Mouse (Mus musculus): ENCODE data around the gene Acsbg1.

Gene Acsbg1

DNA sequence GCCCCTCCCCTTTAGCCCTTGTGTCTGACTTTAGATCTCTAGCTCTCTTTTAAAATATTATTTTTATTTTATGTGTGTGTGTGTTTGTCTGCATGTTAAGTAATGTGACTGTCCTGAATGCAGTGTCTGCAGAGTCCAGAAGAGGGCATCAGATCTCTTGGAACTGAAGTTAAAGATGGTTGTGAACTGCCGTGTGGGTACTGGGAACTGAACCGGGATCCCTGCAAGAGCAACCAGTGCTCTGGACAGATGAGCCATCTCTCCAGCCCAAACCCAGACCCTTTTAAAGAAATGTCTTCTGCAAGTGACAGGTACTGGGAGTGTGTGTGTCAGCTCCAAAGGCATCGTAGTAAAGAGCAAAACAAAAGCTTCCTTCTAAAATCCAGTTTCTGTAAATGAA, 4.4 kb upstream of the Acsbg1 start:
- DNase-seq, result no peak

DNA sequence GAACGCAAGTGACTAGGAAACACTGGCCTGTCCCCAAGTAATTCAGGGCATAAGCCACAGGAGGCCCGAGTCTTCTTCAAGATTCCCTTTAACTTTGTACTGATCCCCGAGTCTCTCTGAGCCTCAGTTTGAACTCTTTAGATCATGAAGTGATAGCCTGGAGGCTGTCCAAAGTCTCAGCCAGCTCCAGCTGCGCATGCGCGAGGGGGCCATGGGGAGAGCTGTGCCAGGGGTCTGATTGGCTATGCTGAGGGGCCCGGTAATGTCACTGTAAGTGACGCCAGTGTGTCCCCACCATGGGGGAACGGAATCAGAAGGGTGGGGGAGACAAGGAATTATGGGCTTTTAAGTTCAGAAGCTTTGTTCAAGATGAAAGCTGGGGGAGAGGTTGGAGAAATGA, 2.7 kb upstream of the Acsbg1 start:
- no peak for DNase-seq

DNA sequence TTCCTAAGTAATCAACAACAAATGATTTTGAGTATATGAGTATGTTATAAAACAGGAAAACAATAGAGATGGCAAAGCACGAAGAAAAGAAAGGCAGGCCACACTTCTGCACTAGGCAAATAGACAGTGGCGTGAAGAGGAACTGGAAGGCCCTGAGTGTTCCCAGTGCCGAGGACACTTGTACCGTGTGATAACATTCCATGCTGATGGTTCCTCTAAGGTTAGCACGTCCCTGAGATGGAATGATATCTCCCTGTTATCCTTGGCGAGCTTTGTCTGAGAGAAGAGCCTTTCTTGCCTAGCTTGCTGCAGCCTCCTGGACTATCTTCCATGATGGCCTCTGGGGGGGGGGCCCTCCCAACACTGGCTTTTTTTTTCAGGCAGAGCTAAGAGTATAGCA, 2.9 kb downstream of the Acsbg1 start:
- no peak for DNase-seq

GRCm38 (mm10) chr9:54656402-54656801, 5.3 kb downstream of the Acsbg1 start:
- DNase-seq, result no peak

DNA sequence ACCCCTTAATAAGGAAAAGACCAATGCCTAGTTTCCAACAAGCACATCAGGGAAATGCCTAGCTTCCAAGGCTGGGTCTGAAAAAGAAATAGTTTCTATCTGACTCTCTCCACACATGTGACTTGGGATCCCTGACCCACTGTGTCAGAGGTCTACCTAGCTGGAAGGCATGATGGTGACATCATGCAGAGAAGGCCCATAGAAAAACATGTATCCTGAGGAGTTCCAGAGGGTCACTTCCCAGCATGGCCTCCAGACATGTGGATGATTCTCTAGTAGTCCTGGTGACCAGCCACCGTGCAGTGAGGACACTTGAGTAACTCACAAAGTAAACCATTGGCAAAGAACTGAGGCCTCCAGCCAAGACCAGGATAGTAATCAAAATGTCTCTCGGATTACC, 5.8 kb downstream of the Acsbg1 start:
- no peak for DNase-seq

DNA sequence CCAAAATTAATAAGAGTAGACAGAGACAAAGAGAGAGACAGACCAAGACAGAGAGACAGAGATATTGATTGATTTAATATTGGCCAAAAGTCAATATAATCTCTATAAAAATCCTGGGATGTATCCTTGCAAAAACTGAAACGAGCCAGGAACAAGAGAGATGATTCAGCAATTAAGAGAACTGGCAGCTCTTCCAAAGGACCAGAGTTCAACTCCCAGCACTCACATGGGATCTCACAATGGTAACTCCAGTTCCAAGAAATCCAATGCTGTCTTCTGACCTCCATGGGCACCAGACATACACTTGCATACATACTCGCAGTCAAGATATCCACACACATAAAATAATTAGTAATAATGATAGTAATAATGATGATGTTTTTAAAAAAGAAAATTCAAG, 8.9 kb downstream of the Acsbg1 start:
- DNase-seq, result no peak

- DNase-seq, result no peak
These were observed 12.3 kb downstream of the Acsbg1 start for GRCm38 (mm10) chr9:54649360-54649759.

GRCm38 (mm10) chr9:54647456-54647855, 14.2 kb downstream of the Acsbg1 start:
- no peak for DNase-seq

- no peak for DNase-seq
These were observed 15.4 kb downstream of the Acsbg1 start for GRCm38 (mm10) chr9:54646252-54646651.

GRCm38 (mm10) chr9:54645530-54645929, 16.1 kb downstream of the Acsbg1 start:
- DNase-seq, result no peak

DNA sequence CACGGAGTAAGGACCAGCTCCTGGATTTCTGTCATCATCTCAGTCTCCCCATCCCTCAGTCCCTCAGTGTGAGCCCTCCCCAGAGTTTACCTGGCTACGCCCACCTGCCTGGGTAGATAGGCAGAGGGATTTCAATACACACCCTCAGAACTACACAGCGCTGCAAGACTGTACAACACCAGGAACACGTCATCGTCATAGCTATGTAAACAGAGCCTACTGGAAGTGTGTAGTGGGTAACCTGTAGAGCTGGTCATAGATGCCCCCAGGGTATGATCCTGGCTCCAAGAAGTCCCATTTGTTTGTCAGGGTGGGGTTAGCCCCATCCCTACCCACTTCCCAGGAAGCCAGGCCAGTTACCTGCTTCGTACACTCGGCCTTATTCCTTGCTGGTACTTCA, 18.5 kb downstream of the Acsbg1 start:
- no peak for DNase-seq

DNA sequence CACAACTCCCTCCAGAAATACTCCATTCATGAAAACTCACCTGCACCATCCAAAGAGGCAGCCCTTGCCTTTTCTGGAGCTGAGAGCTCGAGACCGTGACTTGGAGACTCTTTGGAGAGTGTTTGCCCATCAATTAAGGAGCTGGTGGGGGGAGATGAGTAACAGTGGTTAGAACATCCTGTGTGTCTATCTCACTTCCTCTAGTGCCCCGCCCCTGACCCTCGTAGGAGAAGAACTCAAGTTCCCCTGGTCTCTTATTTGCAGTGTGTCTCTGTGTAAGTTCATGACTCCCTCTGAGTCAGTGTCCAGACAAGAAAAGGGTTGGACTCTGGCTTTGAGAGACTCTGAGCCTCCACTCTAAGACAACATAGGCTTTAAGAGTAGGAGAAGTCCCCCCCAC, 19.1 kb downstream of the Acsbg1 start:
- DNase-seq, result peak; percentile 47

GRCm38 (mm10) chr9:54642149-54642548, 19.5 kb downstream of the Acsbg1 start:
- DNase-seq, result no peak

DNA sequence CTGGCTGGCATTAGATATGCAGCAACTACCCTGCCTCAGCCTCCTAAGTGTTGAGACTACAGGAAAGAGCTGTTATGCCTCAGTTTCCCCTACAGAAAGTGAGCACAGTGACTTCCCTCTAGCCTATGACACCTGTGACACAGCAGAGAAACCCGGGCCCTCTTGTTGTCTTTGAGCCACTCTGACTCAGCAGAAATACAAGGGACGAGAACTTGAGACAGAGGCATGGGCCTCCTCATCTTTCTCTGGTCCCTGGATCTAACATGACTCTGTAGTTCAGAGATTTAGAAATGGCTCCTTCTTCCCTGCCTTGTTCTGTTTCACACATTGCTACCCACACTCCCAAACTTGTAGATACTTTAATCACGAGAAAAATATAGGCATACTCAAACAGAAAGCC, 20.1 kb downstream of the Acsbg1 start:
- no peak for DNase-seq

GRCm38 (mm10) chr9:54639192-54639591, 22.5 kb downstream of the Acsbg1 start:
- no peak for DNase-seq

DNA sequence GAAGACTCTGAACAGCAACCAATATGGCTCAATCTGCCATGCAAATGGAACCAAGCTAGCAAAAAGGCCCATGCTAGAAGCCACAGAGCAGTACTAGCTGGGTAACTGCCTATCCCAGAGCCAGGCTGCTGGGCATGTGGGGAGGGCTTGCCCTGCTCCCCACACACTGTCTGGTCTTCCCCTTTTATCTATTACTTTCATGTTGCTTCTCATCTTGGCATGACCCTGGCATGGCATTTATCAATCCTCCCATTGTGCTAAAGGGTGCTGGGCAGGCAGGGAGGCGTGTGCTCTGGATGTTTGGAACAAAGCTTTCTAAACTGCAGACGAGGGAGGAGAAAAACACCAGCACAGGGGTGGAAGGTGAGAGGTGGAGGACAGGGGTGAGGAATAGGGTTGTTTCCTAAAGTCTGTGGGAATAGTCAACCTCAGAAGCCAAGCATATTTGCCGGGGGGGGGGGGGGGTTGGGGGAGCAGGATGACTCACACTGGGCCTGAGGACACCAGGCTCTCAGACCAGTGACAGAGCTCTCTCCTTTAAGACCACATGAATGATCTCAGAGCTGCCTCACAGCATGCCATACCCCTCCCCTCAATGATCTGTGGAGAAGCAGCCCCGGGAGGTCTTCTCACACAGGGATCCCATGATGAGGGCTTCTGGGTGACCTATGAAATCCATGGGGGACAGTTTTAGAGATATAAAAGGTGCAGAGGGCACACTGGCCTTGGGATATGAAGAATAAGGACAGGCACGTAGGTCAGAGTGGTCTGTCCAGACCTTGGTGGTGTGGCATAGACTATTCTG, 24.0 kb downstream of the Acsbg1 start:
- no peak for DNase-seq

GRCm38 (mm10) chr9:54633401-54633800, 28.3 kb downstream of the Acsbg1 start:
- DNase-seq, result no peak

DNA sequence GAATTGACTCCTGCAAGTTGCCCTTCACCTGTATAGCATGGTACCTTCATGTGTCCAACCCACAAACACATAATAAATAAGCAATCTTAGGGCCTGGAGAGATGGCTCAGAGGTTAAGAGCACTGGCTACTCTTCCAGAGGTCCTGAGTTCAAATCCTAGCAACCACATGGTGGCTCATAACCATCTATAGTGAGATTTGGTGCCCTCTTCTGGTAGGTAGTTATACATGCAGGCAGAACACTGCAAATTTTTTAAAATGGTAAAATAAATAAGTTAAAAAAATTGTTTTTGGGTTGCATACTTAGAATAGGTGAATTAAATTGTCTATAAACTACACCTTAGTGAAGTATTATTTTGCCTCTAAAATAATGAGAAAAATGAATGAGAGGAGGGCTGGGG, 30.8 kb downstream of the Acsbg1 start:
- no peak for DNase-seq

DNA sequence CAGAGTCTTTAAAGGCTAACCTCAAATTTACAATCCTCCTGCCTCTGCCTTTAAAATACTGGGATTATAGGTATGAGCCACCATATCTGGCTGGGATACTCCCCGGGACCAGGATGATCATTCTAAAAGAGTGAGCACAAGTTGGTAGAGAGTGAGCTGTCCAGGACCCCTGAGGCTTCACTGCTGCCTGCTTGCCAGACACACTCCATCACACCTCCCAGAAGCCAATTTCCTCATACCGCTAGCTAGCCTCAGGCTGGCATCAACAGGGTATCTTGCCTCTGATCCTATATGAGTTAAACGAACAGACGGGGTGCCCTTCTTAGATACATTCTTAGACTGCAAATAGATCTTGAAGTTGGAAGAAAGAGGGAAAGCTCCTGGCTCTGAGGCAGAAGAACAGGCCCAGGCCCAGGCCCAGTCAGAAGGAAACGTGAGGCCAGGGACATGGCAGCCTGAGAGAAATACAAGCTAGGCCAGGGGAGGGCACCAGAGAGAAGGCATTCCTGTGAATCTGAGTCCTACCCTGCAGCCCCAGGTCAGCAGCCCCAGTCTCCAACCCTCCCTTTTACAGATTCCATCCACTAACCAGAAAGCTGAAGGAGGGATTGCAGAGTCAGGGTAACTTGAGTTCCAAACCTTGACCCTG, 31.9 kb downstream of the Acsbg1 start:
- DNase-seq, result no peak

GRCm38 (mm10) chr9:54628752-54629151, 32.9 kb downstream of the Acsbg1 start:
- DNase-seq, result no peak

DNA sequence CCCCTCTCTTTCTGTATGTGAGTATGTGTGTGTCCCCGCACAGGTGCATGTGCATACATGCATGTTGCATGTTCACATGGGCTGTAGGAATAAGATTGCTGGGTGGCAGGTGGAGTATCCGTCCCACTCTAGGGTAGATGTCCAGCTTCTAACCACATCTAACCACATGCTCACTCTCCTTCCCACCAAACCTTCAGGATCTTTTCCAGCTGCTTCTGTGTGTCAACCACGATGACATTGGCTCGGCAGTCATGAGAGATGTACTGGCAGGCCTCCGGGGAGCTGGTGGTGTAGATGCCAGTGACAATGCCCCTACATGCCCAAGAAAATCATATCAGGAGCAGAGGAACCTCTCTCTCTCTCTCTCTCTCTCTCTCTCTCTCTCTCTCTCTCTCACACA, 34.4 kb downstream of the Acsbg1 start:
- no peak for DNase-seq

GRCm38 (mm10) chr9:54614182-54614850, 47.4 kb downstream of the Acsbg1 start:
- DNase-seq, result peak; percentile 33

GRCm38 (mm10) chr9:54612781-54613191, 48.9 kb downstream of the Acsbg1 start:
- DNase-seq, result no peak

- DNase-seq, result peak; percentile 62
These were observed 56.8 kb downstream of the Acsbg1 start for GRCm38 (mm10) chr9:54604886-54605285.

Measured in thymus, postnatal 14 days (tissue).